Mouse (Mus musculus): Measurements from ENCODE around the gene Mthfsd. TPM values are rescaled to one million over a fixed set of nuclear protein-coding genes. Genes with fewer than 3 reads are reported as not detected.

The Mthfsd gene
- polyA plus RNA-seq, 1 experiment from 2014 or later: 61.4 TPM

Small RNA genes within 50 kb of the gene (microRNA-seq; reads per million reads assigned to microRNA genes)
- not detected for gene Gm27530

Other genes with a start within 250 kb of the Mthfsd start
- gene Foxf1, start 24.0 kb downstream of the Mthfsd start, polyA plus RNA-seq (2016; fragmentation: Nextera tagmentation; extraction: Ambion mirVana): 0.24 and 0.33 TPM in 2 replicates
- 6.8 and 17.4 TPM in 2 replicates for gene Foxc2, start 7.8 kb upstream of the Mthfsd start, polyA plus RNA-seq (2016; fragmentation: Nextera tagmentation; extraction: Ambion mirVana)
- 0.46 and 1.3 TPM in 2 replicates for gene Foxl1, start 19.5 kb upstream of the Mthfsd start, polyA plus RNA-seq (2016; fragmentation: Nextera tagmentation; extraction: Ambion mirVana)

Measured in midbrain, embryonic 12.5 days (tissue).